Mouse (Mus musculus): ENCODE measurements around the gene Slc3a1. TPM values are rescaled to one million over a fixed set of nuclear protein-coding genes. Genes with fewer than 3 reads are reported as not detected.

Slc3a1 gene
- polyA plus RNA-seq, 1 experiment = 289 TPM

GRCm38 (mm10) chr17:85033087-85033486 is 4.9 kb downstream of the Slc3a1 start:
- Histone ChIP-seq H3K27me3 (replicated peaks; ENCODE audit: control insufficient read depth, insufficient read depth, low read length) (no peaks in the 10 kb centered on the region), H3K27ac (ENCODE audit: insufficient read depth, low read depth, low read length) (no peak overlapping the region), H3K36me3 (ENCODE audit: control insufficient read depth, insufficient read depth, low read length) (peaks cover 3% of the 10 kb centered on the region; the same call in 1 of the 2 replicates), H3K4me3 (ENCODE audit: insufficient read depth, low read depth, low read length) (no peak overlapping the region), H3K4me1 (ENCODE audit: control insufficient read depth, insufficient read depth, low read length) (peaks cover 3% of the 10 kb centered on the region; the same call in 1 of the 2 replicates)
- DNase-seq = no peak
- WGBS = 54% methylated on average over 3 of the region's 3 CpGs
- no peak for TF ChIP-seq CTCF (conservative IDR thresholded peaks at IDR 0.05; ENCODE audit: insufficient read depth, insufficient read length, low read depth, low read length)
- no peak for TF ChIP-seq POLR2A (IDR thresholded peaks at IDR 0.05; ENCODE audit: low read depth, low read length)

GRCm38 (mm10) chr17:85034068-85034467 is 5.9 kb downstream of the Slc3a1 start:
- TF ChIP-seq POLR2A (IDR thresholded peaks at IDR 0.05; ENCODE audit: low read depth, low read length) = no peak
- TF ChIP-seq CTCF (conservative IDR thresholded peaks at IDR 0.05; ENCODE audit: insufficient read depth, insufficient read length, low read depth, low read length) = no peak
- 47% methylated on average over 11 of the region's 11 CpGs for WGBS
- peaks cover 3% of the 10 kb centered on the region; the same call in 1 of the 2 replicates for H3K4me1 ChIP-seq (ENCODE audit: control insufficient read depth, insufficient read depth, low read length)
- no peak overlapping the region for H3K27ac ChIP-seq (ENCODE audit: insufficient read depth, low read depth, low read length)
- H3K4me3 ChIP-seq (ENCODE audit: insufficient read depth, low read depth, low read length) = no peak overlapping the region
- DNase-seq = no peak
- peaks cover 3% of the 10 kb centered on the region; the same call in 1 of the 2 replicates for H3K36me3 ChIP-seq (ENCODE audit: control insufficient read depth, insufficient read depth, low read length)
- no peaks in the 10 kb centered on the region for H3K27me3 ChIP-seq (replicated peaks; ENCODE audit: control insufficient read depth, insufficient read depth, low read length)

- 81% methylated on average over 5 of the region's 5 CpGs for WGBS
- Histone ChIP-seq H3K4me3 (ENCODE audit: insufficient read depth, low read depth, low read length) (no peak overlapping the region), H3K36me3 (ENCODE audit: control insufficient read depth, insufficient read depth, low read length) (peaks cover 3% of the 10 kb centered on the region; the same call in 1 of the 2 replicates), H3K27me3 (replicated peaks; ENCODE audit: control insufficient read depth, insufficient read depth, low read length) (no peaks in the 10 kb centered on the region), H3K27ac (ENCODE audit: insufficient read depth, low read depth, low read length) (no peak overlapping the region), H3K4me1 (ENCODE audit: control insufficient read depth, insufficient read depth, low read length) (peaks cover 24% of the 10 kb centered on the region; the same call in 1 of the 2 replicates)
- no peak for TF ChIP-seq POLR2A (IDR thresholded peaks at IDR 0.05; ENCODE audit: low read depth, low read length)
- no peak for DNase-seq
Observed at GRCm38 (mm10) chr17:85037855-85038254, 9.7 kb downstream of the Slc3a1 start.

- TF ChIP-seq CTCF (conservative IDR thresholded peaks at IDR 0.05; ENCODE audit: insufficient read depth, insufficient read length, low read depth, low read length) (no peak), POLR2A (IDR thresholded peaks at IDR 0.05; ENCODE audit: low read depth, low read length) (no peak)
- H3K27ac ChIP-seq (ENCODE audit: insufficient read depth, low read depth, low read length) = no peak overlapping the region
- no peaks in the 10 kb centered on the region for H3K27me3 ChIP-seq (replicated peaks; ENCODE audit: control insufficient read depth, insufficient read depth, low read length)
- peak; percentile 52 for DNase-seq
- H3K36me3 ChIP-seq (ENCODE audit: control insufficient read depth, insufficient read depth, low read length) = peaks cover 3% of the 10 kb centered on the region; the same call in 1 of the 2 replicates
- 79% methylated on average over 4 of the region's 4 CpGs for WGBS
- H3K4me3 ChIP-seq (ENCODE audit: insufficient read depth, low read depth, low read length) = no peak overlapping the region
- peaks cover 29% of the 10 kb centered on the region; the same call in 1 of the 2 replicates for H3K4me1 ChIP-seq (ENCODE audit: control insufficient read depth, insufficient read depth, low read length)
Observed at GRCm38 (mm10) chr17:85038311-85038710, 10.1 kb downstream of the Slc3a1 start.

- Histone ChIP-seq H3K36me3 (ENCODE audit: control insufficient read depth, insufficient read depth, low read length) (peaks cover 3% of the 10 kb centered on the region; the same call in 1 of the 2 replicates), H3K27me3 (replicated peaks; ENCODE audit: control insufficient read depth, insufficient read depth, low read length) (no peaks in the 10 kb centered on the region), H3K4me1 (ENCODE audit: control insufficient read depth, insufficient read depth, low read length) (peaks cover 31% of the 10 kb centered on the region; the same call in 1 of the 2 replicates), H3K27ac (ENCODE audit: insufficient read depth, low read depth, low read length) (no peak overlapping the region), H3K4me3 (ENCODE audit: insufficient read depth, low read depth, low read length) (no peak overlapping the region)
- no peak for TF ChIP-seq CTCF (conservative IDR thresholded peaks at IDR 0.05; ENCODE audit: insufficient read depth, insufficient read length, low read depth, low read length)
- TF ChIP-seq POLR2A (IDR thresholded peaks at IDR 0.05; ENCODE audit: low read depth, low read length) = no peak
- no peak for DNase-seq
- WGBS = 95% methylated on average over 5 of the region's 5 CpGs
Observed at GRCm38 (mm10) chr17:85038761-85039160, 10.6 kb downstream of the Slc3a1 start.

GRCm38 (mm10) chr17:85040913-85041312 is 12.7 kb downstream of the Slc3a1 start:
- Histone ChIP-seq H3K36me3 (ENCODE audit: control insufficient read depth, insufficient read depth, low read length) (peaks cover 3% of the 10 kb centered on the region; the same call in 1 of the 2 replicates), H3K4me3 (ENCODE audit: insufficient read depth, low read depth, low read length) (no peak overlapping the region), H3K4me1 (ENCODE audit: control insufficient read depth, insufficient read depth, low read length) (peaks cover 40% of the 10 kb centered on the region), H3K27me3 (replicated peaks; ENCODE audit: control insufficient read depth, insufficient read depth, low read length) (no peaks in the 10 kb centered on the region), H3K27ac (ENCODE audit: insufficient read depth, low read depth, low read length) (peak overlapping the region; percentile 97)
- peak; percentile 90 for DNase-seq
- no peak for TF ChIP-seq POLR2A (IDR thresholded peaks at IDR 0.05; ENCODE audit: low read depth, low read length)
- TF ChIP-seq CTCF (conservative IDR thresholded peaks at IDR 0.05; ENCODE audit: insufficient read depth, insufficient read length, low read depth, low read length) = no peak
- 36% methylated on average over 7 of the region's 7 CpGs for WGBS

- TF ChIP-seq POLR2A (IDR thresholded peaks at IDR 0.05; ENCODE audit: low read depth, low read length) (no peak), CTCF (conservative IDR thresholded peaks at IDR 0.05; ENCODE audit: insufficient read depth, insufficient read length, low read depth, low read length) (no peak)
- H3K27me3 ChIP-seq (replicated peaks; ENCODE audit: control insufficient read depth, insufficient read depth, low read length) = no peaks in the 10 kb centered on the region
- no peak overlapping the region for H3K4me3 ChIP-seq (ENCODE audit: insufficient read depth, low read depth, low read length)
- H3K27ac ChIP-seq (ENCODE audit: insufficient read depth, low read depth, low read length) = peak overlapping the region; percentile 94
- WGBS = 40% methylated on average over 6 of the region's 6 CpGs
- H3K36me3 ChIP-seq (ENCODE audit: control insufficient read depth, insufficient read depth, low read length) = no peaks in the 10 kb centered on the region; the same call in 1 of the 2 replicates
- peak; percentile 93 for DNase-seq
- H3K4me1 ChIP-seq (ENCODE audit: control insufficient read depth, insufficient read depth, low read length) = peaks cover 42% of the 10 kb centered on the region
Observed at GRCm38 (mm10) chr17:85042419-85042818, 14.2 kb downstream of the Slc3a1 start.

Measured in kidney, adult 2 months (tissue).